Mouse (Mus musculus): ENCODE data around the gene Lmo7.

The Lmo7 gene

DNA sequence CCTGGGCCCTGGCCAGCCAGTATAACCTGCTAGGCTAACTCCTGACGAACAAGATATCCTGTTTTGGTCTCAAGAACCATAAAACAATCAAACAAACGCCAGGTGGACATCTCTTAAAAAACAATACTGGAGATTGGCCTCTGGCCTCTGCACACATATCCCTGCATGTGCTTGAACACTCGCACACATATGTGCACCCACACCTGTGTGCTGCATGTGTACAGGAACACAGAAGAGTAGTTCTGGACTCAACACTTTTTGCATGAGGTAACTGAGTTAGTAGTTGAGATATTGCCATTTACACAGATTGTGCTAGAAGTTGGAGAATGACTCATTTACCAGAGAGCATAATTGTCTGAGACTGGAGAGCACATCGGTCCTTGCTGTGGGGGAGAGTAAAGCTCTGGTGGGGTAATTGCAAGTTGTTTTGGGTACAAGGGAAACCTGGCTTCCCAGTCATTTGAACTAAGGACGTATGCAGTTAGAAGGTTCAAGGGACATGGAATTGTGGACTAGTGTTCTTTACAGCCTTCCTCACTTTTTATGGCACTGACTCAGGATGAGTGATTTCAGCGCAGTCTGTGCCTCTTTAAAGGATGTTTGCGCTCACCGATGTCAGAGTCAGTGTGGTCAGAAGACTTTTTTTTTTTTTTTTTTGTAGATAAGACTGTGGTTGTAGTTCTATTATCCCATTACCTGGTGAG, 148.7 kb downstream of the Lmo7 start:
- no peak for DNase-seq (ENCODE audit: low read depth, low spot score)

DNA sequence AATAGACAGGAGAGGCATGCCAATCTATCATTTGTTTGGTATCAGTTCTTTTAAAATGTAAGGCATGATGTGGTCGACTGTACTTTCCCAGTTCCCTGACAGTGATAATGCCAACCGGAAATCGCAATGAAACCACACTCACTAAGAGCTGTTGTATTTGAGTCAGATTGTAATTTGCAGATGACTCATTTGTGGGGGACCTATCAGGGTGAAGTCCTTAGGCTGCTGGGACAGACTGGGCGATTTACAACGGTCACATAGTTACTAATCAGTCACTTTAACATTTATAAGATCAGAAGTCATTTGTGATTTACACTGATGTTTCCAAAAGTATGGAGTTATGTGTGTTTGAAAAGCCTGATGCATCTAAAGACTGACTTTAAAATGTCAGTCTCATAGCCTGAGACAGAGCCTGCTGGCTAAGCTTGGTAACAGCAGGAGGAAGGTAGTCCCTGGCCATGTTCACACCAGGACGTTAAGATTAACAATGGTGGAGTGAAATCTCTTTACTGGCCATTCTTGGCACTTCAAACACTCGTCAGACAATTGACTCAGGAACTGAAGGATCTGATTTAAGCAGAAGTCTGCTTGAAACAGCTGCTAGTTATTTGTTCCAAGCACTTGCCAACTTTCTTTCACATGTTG, 149.4 kb downstream of the Lmo7 start:
- no peak for DNase-seq (ENCODE audit: low read depth, low spot score)

DNA sequence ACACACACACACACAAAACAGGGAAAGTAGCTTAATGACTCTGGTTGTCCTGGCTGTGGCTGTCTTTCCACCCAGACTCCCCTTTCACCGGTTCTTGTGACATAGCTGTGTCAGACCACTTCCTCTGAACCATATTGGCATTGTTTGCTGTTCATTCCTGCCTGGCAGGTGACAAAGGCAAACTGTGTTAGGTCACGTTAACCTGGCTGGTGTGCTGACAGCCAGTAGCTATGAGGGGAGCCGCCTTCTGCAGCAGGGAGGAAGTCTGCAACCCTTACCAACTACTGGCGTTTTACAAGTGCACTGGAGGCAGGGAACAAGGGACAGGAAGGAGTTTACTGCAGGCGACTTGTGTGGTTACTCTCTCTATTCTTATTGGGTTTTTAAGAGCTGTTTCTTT, 153.2 kb downstream of the Lmo7 start:
- DNase-seq (ENCODE audit: low read depth, low spot score) = no peak

DNA sequence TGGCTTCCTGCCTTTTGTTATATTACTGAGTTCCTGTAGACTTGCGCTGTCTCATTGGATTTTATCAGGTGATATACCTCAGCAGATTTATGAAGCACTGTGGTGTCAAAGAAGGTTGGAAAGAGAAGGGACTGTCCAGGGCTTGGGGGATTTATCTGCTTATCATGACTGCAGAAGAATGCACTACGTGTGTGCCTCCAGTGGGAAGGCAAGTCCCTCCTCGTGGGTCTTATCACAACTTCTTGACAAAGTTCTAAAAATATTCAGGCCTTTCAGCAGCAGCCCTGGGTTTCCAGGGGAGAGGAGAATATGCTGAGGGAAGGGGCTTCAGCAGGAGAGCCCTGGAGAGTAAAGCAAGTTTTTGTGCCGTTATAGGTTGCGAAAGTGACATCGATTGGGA, 154.0 kb downstream of the Lmo7 start:
- no peak for DNase-seq (ENCODE audit: low read depth, low spot score)

- no peak for DNase-seq (ENCODE audit: low read depth, low spot score)
Measured at GRCm38 (mm10) chr14:101886320-101886719, 156.6 kb downstream of the Lmo7 start.

DNA sequence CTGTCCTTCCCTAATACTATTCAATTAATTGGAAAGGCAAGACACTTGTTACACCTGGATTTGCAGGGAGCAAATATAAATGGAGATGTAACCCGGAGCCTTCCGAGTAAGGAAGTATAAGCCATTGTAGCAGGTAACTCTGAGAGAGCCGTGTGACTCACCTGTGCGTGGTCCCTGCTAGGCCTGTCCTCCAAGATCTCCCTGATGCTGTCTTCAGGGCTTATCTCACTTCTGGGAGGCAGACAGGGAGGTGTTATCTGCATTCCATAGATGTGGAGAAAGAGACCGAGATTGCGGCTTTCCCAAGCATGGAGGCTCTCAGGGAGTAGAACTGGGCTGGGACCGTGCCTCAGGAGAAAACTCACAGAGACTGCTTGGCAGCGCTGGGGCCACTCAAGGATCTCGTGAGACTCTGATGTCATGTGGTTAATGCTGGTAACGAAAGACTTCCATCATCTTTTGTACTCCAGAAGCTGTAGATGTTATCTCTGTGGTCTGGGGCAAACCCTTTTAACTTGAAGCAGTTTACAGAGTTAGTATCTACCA, 162.2 kb downstream of the Lmo7 start:
- no peak for DNase-seq (ENCODE audit: low read depth, low spot score)

GRCm38 (mm10) chr14:101892496-101892895, 162.7 kb downstream of the Lmo7 start:
- no peak for DNase-seq (ENCODE audit: low read depth, low spot score)

DNA sequence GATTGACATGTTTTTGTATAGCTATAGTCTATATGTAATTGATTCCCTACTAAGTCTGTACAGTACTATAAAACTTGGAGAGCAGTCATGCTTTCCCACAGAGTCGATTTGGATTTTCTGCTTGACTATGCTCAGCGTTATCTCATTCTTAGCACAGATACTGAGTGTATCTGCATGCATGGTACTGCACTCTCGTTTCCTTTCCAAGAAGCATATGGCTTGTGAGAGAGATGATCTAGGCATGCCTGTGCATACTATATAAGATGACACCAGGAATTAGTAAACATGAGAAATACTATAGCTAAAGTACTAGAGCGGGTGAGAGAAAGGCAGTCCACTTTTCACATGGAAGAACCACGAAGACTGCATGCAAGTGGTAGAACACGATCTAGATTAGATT, 163.5 kb downstream of the Lmo7 start:
- no peak for DNase-seq (ENCODE audit: low read depth, low spot score)

GRCm38 (mm10) chr14:101898250-101898649, 168.5 kb downstream of the Lmo7 start:
- DNase-seq (ENCODE audit: low read depth, low spot score) = no peak

DNA sequence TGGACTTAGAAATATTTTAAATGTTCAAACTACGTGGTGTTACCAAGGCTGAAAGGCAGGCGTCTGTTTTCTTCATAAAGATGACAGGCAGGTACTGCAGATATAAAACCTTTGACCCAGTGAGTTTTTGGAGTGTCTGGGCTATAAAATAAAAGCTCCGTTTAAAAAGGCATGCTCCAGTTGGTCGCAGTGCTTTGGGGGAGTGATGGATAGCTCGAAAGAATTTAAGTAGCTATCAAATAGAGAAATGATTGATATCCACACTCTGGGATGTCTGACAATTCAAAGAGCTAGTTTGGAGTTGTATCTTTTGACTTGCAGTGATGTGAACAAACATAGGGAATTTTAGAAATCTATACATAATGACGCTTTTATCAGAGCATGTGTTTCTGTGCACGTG, 171.7 kb downstream of the Lmo7 start:
- no peak for DNase-seq (ENCODE audit: low read depth, low spot score)

DNA sequence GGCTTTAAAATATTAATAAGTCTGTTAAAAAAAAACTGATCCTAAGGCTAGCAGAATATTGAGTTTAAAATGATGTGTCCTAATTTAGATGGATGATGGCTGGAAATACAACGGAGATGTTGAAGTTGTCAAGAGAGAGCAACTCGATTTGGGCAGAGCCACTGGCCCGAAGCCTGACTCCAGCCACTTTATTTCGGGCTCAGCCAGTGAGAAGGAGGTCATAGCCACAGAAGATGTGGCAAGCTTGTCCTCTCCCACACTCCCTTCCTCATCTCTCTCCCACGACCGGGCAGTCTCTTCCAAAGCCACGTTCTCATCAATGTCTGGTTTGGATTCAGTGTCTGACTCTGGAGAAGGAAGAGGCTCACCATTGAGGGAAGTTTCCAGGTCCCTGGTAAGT, 172.2 kb downstream of the Lmo7 start:
- no peak for DNase-seq (ENCODE audit: low read depth, low spot score)

DNA sequence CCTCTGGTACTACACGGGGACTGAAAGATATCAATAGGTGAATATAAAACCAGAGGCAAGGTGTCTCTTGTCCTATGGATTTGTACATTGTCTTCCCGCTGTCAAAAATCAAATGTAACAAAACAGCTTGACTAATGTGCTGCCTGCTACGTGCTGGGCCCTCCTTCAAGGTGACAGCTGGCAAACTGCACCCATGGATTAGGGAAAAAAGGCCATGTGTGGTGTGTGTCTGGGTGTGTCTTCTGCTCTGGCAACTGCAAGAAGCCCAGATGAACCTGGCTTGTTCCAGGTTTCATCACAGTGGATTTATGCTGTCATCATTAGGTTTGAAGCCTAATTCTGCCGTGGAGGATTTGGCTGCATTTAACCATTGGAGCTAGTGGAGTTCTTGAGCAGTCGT, 174.0 kb downstream of the Lmo7 start:
- DNase-seq (ENCODE audit: low read depth, low spot score) = no peak

DNA sequence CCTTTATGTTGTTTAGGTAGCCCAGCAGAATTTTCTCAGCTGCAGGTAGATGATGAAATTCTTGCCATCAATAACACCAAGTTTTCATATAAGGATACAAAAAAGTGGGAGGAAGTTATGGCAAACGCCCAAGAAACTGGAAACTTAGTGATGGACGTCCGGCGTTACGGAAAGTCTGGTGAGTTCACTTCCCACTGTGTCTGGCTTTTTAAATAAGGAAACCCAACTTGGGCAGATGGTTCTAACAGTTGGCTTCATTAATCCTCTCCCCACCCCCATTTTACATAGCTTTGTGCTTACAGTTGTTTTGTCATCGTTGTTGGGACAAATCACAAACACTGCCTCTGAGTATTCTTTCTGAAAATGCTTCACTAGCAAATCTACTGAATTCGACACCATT, 182.2 kb downstream of the Lmo7 start:
- DNase-seq (ENCODE audit: low read depth, low spot score) = no peak

DNA sequence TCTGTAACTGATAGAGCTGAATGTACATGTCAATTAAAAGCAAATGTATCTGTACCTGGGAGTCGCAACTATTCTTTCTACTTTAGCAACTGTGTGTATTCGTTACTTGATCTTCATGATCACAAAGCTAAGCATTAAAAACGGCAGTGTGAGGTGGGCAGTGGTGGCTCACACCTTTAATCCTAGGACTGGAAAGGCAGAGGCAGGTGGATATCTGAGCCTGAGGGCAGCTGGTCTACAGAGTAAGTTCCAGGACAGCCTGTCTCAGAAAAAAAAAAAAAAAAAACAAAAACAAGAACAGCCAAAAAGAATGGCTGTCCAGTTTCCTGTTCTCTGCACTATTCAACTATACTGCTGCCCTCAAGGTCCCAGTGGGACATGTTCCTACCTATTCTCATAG, 182.6 kb downstream of the Lmo7 start:
- no peak for DNase-seq (ENCODE audit: low read depth, low spot score)

- DNase-seq (ENCODE audit: low read depth, low spot score) = no peak
Measured at GRCm38 (mm10) chr14:101914321-101914720, 184.6 kb downstream of the Lmo7 start.

- no peak for DNase-seq (ENCODE audit: low read depth, low spot score)
Measured at GRCm38 (mm10) chr14:101915867-101916266, 186.1 kb downstream of the Lmo7 start.

- no peak for DNase-seq (ENCODE audit: low read depth, low spot score)
Measured at GRCm38 (mm10) chr14:101918471-101918870, 188.7 kb downstream of the Lmo7 start.

GRCm38 (mm10) chr14:101927646-101928244, 198.0 kb downstream of the Lmo7 start:
- no peak for DNase-seq (ENCODE audit: low read depth, low spot score)

DNA sequence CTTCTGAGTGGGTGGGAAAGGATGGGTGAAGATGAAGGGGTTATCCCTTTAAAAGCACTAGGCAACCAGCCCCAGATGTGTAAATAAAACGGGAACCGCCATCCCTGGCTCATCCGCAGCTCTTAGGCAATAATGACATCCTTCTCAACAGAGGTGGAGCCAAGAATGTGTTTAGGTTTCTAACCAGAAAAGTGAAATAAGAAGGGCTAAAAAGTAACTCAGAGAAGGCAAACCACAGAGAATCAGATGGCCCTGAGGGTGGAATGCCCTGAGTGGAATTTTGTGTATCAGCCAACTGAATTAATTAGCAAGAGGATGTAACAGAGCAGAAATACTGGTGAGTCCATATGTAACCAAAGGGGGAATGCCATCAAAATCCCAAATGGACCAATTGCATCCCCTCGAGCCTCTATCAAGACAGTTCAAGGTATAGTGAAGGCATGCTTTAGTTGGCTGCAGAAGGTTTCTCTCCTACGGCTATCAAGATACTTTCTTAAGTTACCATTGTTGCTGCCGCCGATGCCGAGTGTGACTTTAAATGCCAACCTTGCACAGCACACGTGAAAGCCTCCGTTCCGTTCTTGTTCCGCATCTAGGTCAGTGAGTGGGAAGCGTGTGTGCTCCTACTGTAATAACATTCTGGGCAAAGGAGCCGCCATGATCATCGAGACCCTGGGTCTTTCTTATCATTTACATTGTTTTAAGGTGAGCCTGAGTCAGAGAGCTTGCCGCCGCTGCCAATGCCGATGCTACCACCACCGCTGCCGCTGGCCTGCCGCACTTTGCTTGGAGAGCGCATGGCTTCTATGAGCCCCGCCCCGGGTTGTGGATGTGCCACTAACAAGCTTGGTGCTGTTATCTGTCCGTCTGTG, 201.1 kb downstream of the Lmo7 start:
- DNase-seq (ENCODE audit: low read depth, low spot score) = no peak

- no peak for DNase-seq (ENCODE audit: low read depth, low spot score)
Measured at GRCm38 (mm10) chr14:101931448-101931750, 201.6 kb downstream of the Lmo7 start.

GRCm38 (mm10) chr14:101933551-101933950, 203.8 kb downstream of the Lmo7 start:
- no peak for DNase-seq (ENCODE audit: low read depth, low spot score)

DNA sequence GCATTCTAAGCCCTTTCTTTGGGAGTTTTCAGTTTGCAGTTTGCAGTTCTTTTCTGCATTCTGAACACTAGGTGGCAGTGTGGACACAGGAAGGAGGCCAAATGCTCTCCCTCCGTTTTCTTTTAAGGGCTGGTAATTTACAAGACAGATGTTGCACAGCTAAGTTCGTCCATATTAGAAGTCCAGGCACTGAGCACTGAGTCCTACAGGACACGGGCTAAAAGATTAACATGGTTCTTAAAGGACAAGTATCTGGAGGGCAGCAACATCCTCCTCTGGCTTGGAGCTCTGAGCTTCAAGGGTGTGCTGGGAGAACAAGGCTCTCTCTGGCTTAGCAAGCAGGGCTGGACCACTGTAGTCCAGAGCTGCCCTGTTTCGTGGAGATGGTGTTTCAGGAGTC, 213.2 kb downstream of the Lmo7 start:
- peak; percentile 74 for DNase-seq (ENCODE audit: low read depth, low spot score)
